Mouse (Mus musculus) ovary, postnatal 36 days (tissue): ENCODE data around the gene Npw.

Experiments used
- DNase-seq: peaks from one replicate; pipeline ENCODE4 v3.0.0; 2022; ENCODE audit warnings: low spot score, mixed read lengths

Gene Npw

GRCm38 (mm10) chr17:24640581-24640980 lies 17.7 kb downstream of the Npw start:
- DNase-seq, result no peak

GRCm38 (mm10) chr17:24640119-24640518 lies 18.1 kb downstream of the Npw start:
- no peak for DNase-seq

- no peak for DNase-seq
Observed at GRCm38 (mm10) chr17:24639571-24639988, 18.7 kb downstream of the Npw start.

GRCm38 (mm10) chr17:24638840-24639239 lies 19.4 kb downstream of the Npw start:
- DNase-seq, result peak; percentile 48

- no peak for DNase-seq
Observed at GRCm38 (mm10) chr17:24638214-24638613, 20.0 kb downstream of the Npw start.

- DNase-seq, result no peak
Observed at GRCm38 (mm10) chr17:24636781-24637481, 21.3 kb downstream of the Npw start.

- DNase-seq, result no peak
Observed at GRCm38 (mm10) chr17:24635694-24636093, 22.6 kb downstream of the Npw start.

- DNase-seq, result no peak
Observed at GRCm38 (mm10) chr17:24635024-24635423, 23.2 kb downstream of the Npw start.

GRCm38 (mm10) chr17:24633831-24634230 lies 24.4 kb downstream of the Npw start:
- DNase-seq, result no peak

GRCm38 (mm10) chr17:24632813-24633449 lies 25.3 kb downstream of the Npw start:
- peak; percentile 63 for DNase-seq

GRCm38 (mm10) chr17:24632167-24632812 lies 26.0 kb downstream of the Npw start, which contains the start of the genes Tsc2 and Nthl1:
TSS of gene Tsc2 (minus strand) at chr17:24632630.
TSS of gene Nthl1 (plus strand) at chr17:24632680.
- DNase-seq, result peak; percentile 84

GRCm38 (mm10) chr17:24630072-24630471 lies 28.2 kb downstream of the Npw start:
- no peak for DNase-seq

- peak; percentile 73 for DNase-seq
Observed at GRCm38 (mm10) chr17:24628646-24629045, 29.6 kb downstream of the Npw start.

GRCm38 (mm10) chr17:24625472-24625871 lies 32.8 kb downstream of the Npw start:
- DNase-seq, result no peak

- no peak for DNase-seq
Observed at GRCm38 (mm10) chr17:24617561-24618194, 40.6 kb downstream of the Npw start.

GRCm38 (mm10) chr17:24610711-24611110 lies 47.5 kb downstream of the Npw start:
- DNase-seq, result no peak

- DNase-seq, result no peak
Observed at GRCm38 (mm10) chr17:24608874-24609273, 49.4 kb downstream of the Npw start.

- no peak for DNase-seq
Observed at GRCm38 (mm10) chr17:24608370-24608769, 49.9 kb downstream of the Npw start.
